Mouse (Mus musculus): ENCODE measurements around the gene Ide. TPM values are rescaled to one million over a fixed set of nuclear protein-coding genes. Genes with fewer than 3 reads are reported as not detected.
A peak's percentile ranks its signal among the peaks of the same experiment; 100 is the strongest.

Ide gene
- 47.5 and 59.0 TPM in 2 replicates for polyA plus RNA-seq (2015; fragmentation: Nextera tagmentation; extraction: Ambion mirVana)

GRCm38 (mm10) chr19:37337752-37338151, at the start of gene Ide:
Gene Ide (minus strand): TSS chr19:37337852.
- H3K27me3 ChIP-seq (replicated peaks) = no peaks in the 10 kb centered on the region
- H3K4me1 ChIP-seq = no peaks in the 10 kb centered on the region
- H3K9ac ChIP-seq = no peak within 1 kb of the TSS
- no peak within 1 kb of the TSS for H3K4me2 ChIP-seq
- H3K9me3 ChIP-seq = no peaks in the 10 kb centered on the region
- 65% methylated on average over 4 of the region's 4 CpGs for WGBS
- no peak for ATAC-seq (ENCODE audit: insufficient read depth, low FRiP score, low read depth)
- no peaks in the 10 kb centered on the region for H3K36me3 ChIP-seq
- no peak within 1 kb of the TSS for H3K27ac ChIP-seq
- no peak within 1 kb of the TSS for H3K4me3 ChIP-seq (replicated peaks)

- H3K9me3 ChIP-seq = no peaks in the 10 kb centered on the region
- no peak overlapping the region for H3K4me2 ChIP-seq
- no peak overlapping the region for H3K9ac ChIP-seq
- no peaks in the 10 kb centered on the region for H3K27me3 ChIP-seq (replicated peaks)
- H3K4me3 ChIP-seq (replicated peaks) = no peak overlapping the region
- no peak overlapping the region for H3K27ac ChIP-seq
- no peaks in the 10 kb centered on the region for H3K4me1 ChIP-seq
- no peak for ATAC-seq (ENCODE audit: insufficient read depth, low FRiP score, low read depth)
- 50% methylated on average over 3 of the region's 3 CpGs for whole genome bisulfite sequencing
- peaks cover 11% of the 10 kb centered on the region; the same call in 1 of the 2 replicates for H3K36me3 ChIP-seq
Measured at GRCm38 (mm10) chr19:37386126-37386525, 48.5 kb upstream of the Ide start.

- no peak for ATAC-seq (ENCODE audit: insufficient read depth, low FRiP score, low read depth)
- Histone ChIP-seq H3K9ac (no peak overlapping the region), H3K4me2 (no peak overlapping the region), H3K27me3 (replicated peaks) (no peaks in the 10 kb centered on the region), H3K4me3 (replicated peaks) (no peak overlapping the region), H3K27ac (no peak overlapping the region), H3K9me3 (no peaks in the 10 kb centered on the region), H3K36me3 (no peaks in the 10 kb centered on the region), H3K4me1 (0 out of 2 replicates have a peak, but pooled peaks cover 3% of the 10 kb centered on the region)
- WGBS = 81% methylated on average over 6 of the region's 6 CpGs
Measured at GRCm38 (mm10) chr19:37378816-37379215, 41.2 kb upstream of the Ide start.

GRCm38 (mm10) chr19:37377404-37377990, 39.8 kb upstream of the Ide start:
- H3K4me2 ChIP-seq = peak overlapping the region; percentile 66
- ATAC-seq (ENCODE audit: insufficient read depth, low FRiP score, low read depth) = no peak
- H3K27me3 ChIP-seq (replicated peaks) = no peaks in the 10 kb centered on the region
- H3K4me3 ChIP-seq (replicated peaks) = peak overlapping the region; percentile 83
- no peak overlapping the region for H3K9ac ChIP-seq
- 0 out of 2 replicates have a peak, but pooled peaks cover 3% of the 10 kb centered on the region for H3K4me1 ChIP-seq
- H3K9me3 ChIP-seq = no peaks in the 10 kb centered on the region
- WGBS = 11% methylated on average over 8 of the region's 8 CpGs
- no peaks in the 10 kb centered on the region for H3K36me3 ChIP-seq
- no peak overlapping the region for H3K27ac ChIP-seq

- Histone ChIP-seq H3K4me1 (0 out of 2 replicates have a peak, but pooled peaks cover 3% of the 10 kb centered on the region), H3K27ac (peak overlapping the region; percentile 98; the same call in 1 of the 2 replicates), H3K4me3 (replicated peaks) (peak overlapping the region; percentile 83), H3K4me2 (peak overlapping the region; percentile 66), H3K27me3 (replicated peaks) (no peaks in the 10 kb centered on the region), H3K9ac (peak overlapping the region; percentile 51; the same call in 1 of the 2 replicates), H3K36me3 (no peaks in the 10 kb centered on the region), H3K9me3 (no peaks in the 10 kb centered on the region)
- ATAC-seq (ENCODE audit: insufficient read depth, low FRiP score, low read depth) = no peak
- under 1% methylated on average over 11 of the region's 11 CpGs for WGBS
Measured at GRCm38 (mm10) chr19:37376841-37377240, 39.2 kb upstream of the Ide start.

- H3K9me3 ChIP-seq = no peaks in the 10 kb centered on the region
- peak within 1 kb of the TSS; percentile 76 for H3K9ac ChIP-seq
- H3K27me3 ChIP-seq (replicated peaks) = no peaks in the 10 kb centered on the region
- H3K4me2 ChIP-seq = peak within 1 kb of the TSS; percentile 66
- H3K4me3 ChIP-seq (replicated peaks) = peak within 1 kb of the TSS; percentile 83
- WGBS = under 1% methylated on average over 73 of the region's 73 CpGs
- peak within 1 kb of the TSS; percentile 98 for H3K27ac ChIP-seq
- peak; percentile 99 for ATAC-seq (ENCODE audit: insufficient read depth, low FRiP score, low read depth)
- no peaks in the 10 kb centered on the region for H3K36me3 ChIP-seq
- 0 out of 2 replicates have a peak, but pooled peaks cover 3% of the 10 kb centered on the region for H3K4me1 ChIP-seq
Measured at GRCm38 (mm10) chr19:37375755-37376615, 38.3 kb upstream of the Ide start, which contains the start of gene Kif11. Gene Kif11 (plus strand): TSS chr19:37376403.

GRCm38 (mm10) chr19:37374941-37375754, 37.5 kb upstream of the Ide start:
- H3K36me3 ChIP-seq = no peaks in the 10 kb centered on the region
- H3K9me3 ChIP-seq = no peaks in the 10 kb centered on the region
- H3K27ac ChIP-seq = peak overlapping the region; percentile 98
- no peaks in the 10 kb centered on the region for H3K27me3 ChIP-seq (replicated peaks)
- WGBS = 20% methylated on average over 7 of the region's 7 CpGs
- H3K4me3 ChIP-seq (replicated peaks) = peak overlapping the region; percentile 83
- peak overlapping the region; percentile 66 for H3K4me2 ChIP-seq
- H3K9ac ChIP-seq = peak overlapping the region; percentile 76
- 0 out of 2 replicates have a peak, but pooled peaks cover 3% of the 10 kb centered on the region for H3K4me1 ChIP-seq
- no peak for ATAC-seq (ENCODE audit: insufficient read depth, low FRiP score, low read depth)

GRCm38 (mm10) chr19:37370356-37370755, 32.7 kb upstream of the Ide start:
- H3K9ac ChIP-seq = no peak overlapping the region
- no peaks in the 10 kb centered on the region for H3K4me1 ChIP-seq
- 84% methylated on average over 5 of the region's 5 CpGs for WGBS
- H3K27ac ChIP-seq = no peak overlapping the region
- no peak overlapping the region for H3K4me3 ChIP-seq (replicated peaks)
- no peaks in the 10 kb centered on the region for H3K27me3 ChIP-seq (replicated peaks)
- H3K4me2 ChIP-seq = no peak overlapping the region
- H3K9me3 ChIP-seq = no peaks in the 10 kb centered on the region
- H3K36me3 ChIP-seq = no peaks in the 10 kb centered on the region
- ATAC-seq (ENCODE audit: insufficient read depth, low FRiP score, low read depth) = no peak

GRCm38 (mm10) chr19:37369921-37370320, 32.3 kb upstream of the Ide start:
- H3K9me3 ChIP-seq = no peaks in the 10 kb centered on the region
- no peaks in the 10 kb centered on the region for H3K36me3 ChIP-seq
- H3K4me2 ChIP-seq = no peak overlapping the region
- H3K4me3 ChIP-seq (replicated peaks) = no peak overlapping the region
- no peak overlapping the region for H3K27ac ChIP-seq
- H3K9ac ChIP-seq = no peak overlapping the region
- H3K27me3 ChIP-seq (replicated peaks) = no peaks in the 10 kb centered on the region
- WGBS = 83% methylated on average over 4 of the region's 4 CpGs
- ATAC-seq (ENCODE audit: insufficient read depth, low FRiP score, low read depth) = no peak
- H3K4me1 ChIP-seq = no peaks in the 10 kb centered on the region

- Histone ChIP-seq H3K4me1 (no peaks in the 10 kb centered on the region), H3K27me3 (replicated peaks) (no peaks in the 10 kb centered on the region), H3K36me3 (no peaks in the 10 kb centered on the region), H3K9me3 (no peaks in the 10 kb centered on the region), H3K27ac (no peak overlapping the region), H3K9ac (no peak overlapping the region), H3K4me3 (replicated peaks) (no peak overlapping the region), H3K4me2 (no peak overlapping the region)
- 63% methylated on average over 1 of the region's 1 CpGs for WGBS
- ATAC-seq (ENCODE audit: insufficient read depth, low FRiP score, low read depth) = no peak
Measured at GRCm38 (mm10) chr19:37368990-37369389, 31.3 kb upstream of the Ide start.

GRCm38 (mm10) chr19:37363128-37363939, 25.7 kb upstream of the Ide start:
- Histone ChIP-seq H3K4me2 (no peak overlapping the region), H3K4me1 (no peaks in the 10 kb centered on the region), H3K9ac (no peak overlapping the region), H3K4me3 (replicated peaks) (no peak overlapping the region), H3K27ac (no peak overlapping the region), H3K36me3 (no peaks in the 10 kb centered on the region), H3K27me3 (replicated peaks) (no peaks in the 10 kb centered on the region), H3K9me3 (no peaks in the 10 kb centered on the region)
- no peak; the same call in 1 of the 2 replicates for ATAC-seq (ENCODE audit: insufficient read depth, low FRiP score, low read depth)
- WGBS = 65% methylated on average over 11 of the region's 11 CpGs
